Mouse (Mus musculus): ENCODE data around the gene Heatr9.

- TF ChIP-seq EP300 (IDR thresholded peaks at IDR 0.05) (no peak), CTCF (IDR thresholded peaks at IDR 0.05) (no peak)
Observed at GRCm38 (mm10) chr11:83540931-83541330, 19.0 kb upstream of the Heatr9 start.
